Mouse (Mus musculus): ENCODE measurements around the gene Tardbp. TPM values are rescaled to one million over a fixed set of nuclear protein-coding genes. Genes with fewer than 3 reads are reported as not detected.

Tardbp gene
- total RNA-seq, 2 experiments from 2014 or later: 315 to 350 TPM

- ATAC-seq (replicated peaks; ENCODE audit: low FRiP score, poor library complexity, severe bottlenecking): no peak
Observed at GRCm38 (mm10) chr4:148573222-148573621, 53.6 kb downstream of the Tardbp start.

GRCm38 (mm10) chr4:148570693-148571295, 56.0 kb downstream of the Tardbp start:
- ATAC-seq (replicated peaks; ENCODE audit: low FRiP score, poor library complexity, severe bottlenecking): no peak

- ATAC-seq (replicated peaks; ENCODE audit: low FRiP score, poor library complexity, severe bottlenecking): no peak
Observed at GRCm38 (mm10) chr4:148570138-148570537, 56.7 kb downstream of the Tardbp start.

GRCm38 (mm10) chr4:148563595-148563994, 63.2 kb downstream of the Tardbp start:
- no peak for ATAC-seq (replicated peaks; ENCODE audit: low FRiP score, poor library complexity, severe bottlenecking)

GRCm38 (mm10) chr4:148562676-148563075, 64.1 kb downstream of the Tardbp start:
- ATAC-seq (replicated peaks; ENCODE audit: low FRiP score, poor library complexity, severe bottlenecking): no peak

Other genes starting within 250 kb of the Tardbp start
- gene Ubiad1, start 182.2 kb downstream of the Tardbp start, total RNA-seq (2015; ENCODE audit: low replicate concordance): 1.8 and 4.6 TPM in 2 replicates
- 3.6 and 4.3 TPM in 2 replicates for gene Ubiad1, start 182.2 kb downstream of the Tardbp start, total RNA-seq (2017; ENCODE audit: low replicate concordance)
- gene Mtor, start 178.4 kb downstream of the Tardbp start, total RNA-seq (2015; ENCODE audit: low replicate concordance): 19.8 and 34.4 TPM in 2 replicates
- gene Mtor, start 178.4 kb downstream of the Tardbp start, total RNA-seq (2017; ENCODE audit: low replicate concordance): 22.0 and 24.4 TPM in 2 replicates
- 0.84 TPM in 1 of 2 replicates, not detected in the other for gene Angptl7, start 126.6 kb downstream of the Tardbp start, total RNA-seq (2015; ENCODE audit: low replicate concordance)
- gene Angptl7, start 126.6 kb downstream of the Tardbp start, total RNA-seq (2017; ENCODE audit: low replicate concordance): not detected in 2 replicates
- gene Exosc10, start 68.6 kb downstream of the Tardbp start, total RNA-seq (2015; ENCODE audit: low replicate concordance): 27.4 and 31.9 TPM in 2 replicates
- gene Exosc10, start 68.6 kb downstream of the Tardbp start, total RNA-seq (2017; ENCODE audit: low replicate concordance): 20.1 and 41.5 TPM in 2 replicates
- gene Srm, start 35.5 kb downstream of the Tardbp start, total RNA-seq (2015; ENCODE audit: low replicate concordance): 11.3 and 14.1 TPM in 2 replicates
- gene Srm, start 35.5 kb downstream of the Tardbp start, total RNA-seq (2017; ENCODE audit: low replicate concordance): 1.0 and 4.5 TPM in 2 replicates
- not detected in 2 replicates for gene Masp2, start 24.5 kb downstream of the Tardbp start, total RNA-seq (2015; ENCODE audit: low replicate concordance)
- gene Masp2, start 24.5 kb downstream of the Tardbp start, total RNA-seq (2017; ENCODE audit: low replicate concordance): 2.8 TPM in 1 of 2 replicates, not detected in the other
- gene Gm572, start 16.3 kb upstream of the Tardbp start, total RNA-seq (2015; ENCODE audit: low replicate concordance): not detected in 2 replicates
- not detected in 2 replicates for gene Gm572, start 16.3 kb upstream of the Tardbp start, total RNA-seq (2017; ENCODE audit: low replicate concordance)
- 1.4 and 2.5 TPM in 2 replicates for gene Casz1, start 177.4 kb upstream of the Tardbp start, total RNA-seq (2015; ENCODE audit: low replicate concordance)
- 1.1 and 3.1 TPM in 2 replicates for gene Casz1, start 177.4 kb upstream of the Tardbp start, total RNA-seq (2017; ENCODE audit: low replicate concordance)

Data from erythroid progenitor cell, adult 5-6 weeks (primary cell).